18 mouse cellular contexts compared by ENCODE assay signal in genomic region chr5:81043875-81044274, GRCm38 (mm10). TPM values are rescaled to one million over a fixed set of nuclear protein-coding genes. Genes with fewer than 3 reads are reported as not detected.
DNase-seq lines count a peak whose midpoint lies in the region; ATAC-seq lines count a peak whose summit lies in the region.
"Had no signal": no experiment of that assay in that cellular context is flagged by ENCODE, and none has a peak within 500 bp of the region (broad histone marks: within the 10 kb centered on the region; RNA-seq: fewer than 3 reads in every experiment).

No protein-coding gene starts in this region.

- 0 out of 2 replicates have a peak, but pooled peaks have one; percentile 22 for ATAC-seq in common myeloid progenitor, adult 5-6 weeks (replicated peaks; ENCODE audit: low read depth, poor library complexity, severe bottlenecking)
- ATAC-seq in granulocyte monocyte progenitor cell, adult 5-6 weeks (replicated peaks; ENCODE audit: poor library complexity, severe bottlenecking): peak; percentile 65
- peak; percentile 42; the same call in 1 of the 2 replicates for ATAC-seq in megakaryocyte progenitor cell, adult 5-6 weeks (replicated peaks; ENCODE audit: poor library complexity)
- ATAC-seq: forebrain, embryonic 13.5 days; forebrain, embryonic 15.5 days; forebrain, postnatal 0 days had no signal

- no peak for DNase-seq in adrenal gland, postnatal 36 days
- no peak for DNase-seq in thymus, adult 18-20 months
- DNase-seq: adrenal gland, adult 2 months; adrenal gland, postnatal 10 days; adrenal gland, postnatal 25 days; cerebellum, adult 11-12 months; cerebellum, adult 2 months; cerebellum, adult 9-10 months; cerebellum, postnatal 10 days; cerebellum, postnatal 25 days; embryo, embryonic 11 days; forebrain, postnatal 0 days had no signal

RNA-seq across cellular contexts. Expression of gene Adgrl3, which starts 23.9 kb away (rescaled TPM):
- not detected in 2 replicates for total RNA-seq in common myeloid progenitor, adult 5-6 weeks (2017)
- not detected in 2 replicates for total RNA-seq in granulocyte monocyte progenitor cell, adult 5-6 weeks (2014; fragmentation: Nextera tagmentation)
- not detected in 2 replicates for total RNA-seq in granulocyte monocyte progenitor cell, adult 5-6 weeks (2017)
- not detected in 2 replicates for total RNA-seq in megakaryocyte progenitor cell, adult 5-6 weeks (2015)
- total RNA-seq in megakaryocyte progenitor cell, adult 5-6 weeks (2017): not detected in 2 replicates
- total RNA-seq in adrenal gland, postnatal 36 days (2021): 1 to 10 TPM; 3.9 to 4.2 TPM
- total RNA-seq: MEL had no signal
